Mouse (Mus musculus): ENCODE results near the gene Cep41.

DNA sequence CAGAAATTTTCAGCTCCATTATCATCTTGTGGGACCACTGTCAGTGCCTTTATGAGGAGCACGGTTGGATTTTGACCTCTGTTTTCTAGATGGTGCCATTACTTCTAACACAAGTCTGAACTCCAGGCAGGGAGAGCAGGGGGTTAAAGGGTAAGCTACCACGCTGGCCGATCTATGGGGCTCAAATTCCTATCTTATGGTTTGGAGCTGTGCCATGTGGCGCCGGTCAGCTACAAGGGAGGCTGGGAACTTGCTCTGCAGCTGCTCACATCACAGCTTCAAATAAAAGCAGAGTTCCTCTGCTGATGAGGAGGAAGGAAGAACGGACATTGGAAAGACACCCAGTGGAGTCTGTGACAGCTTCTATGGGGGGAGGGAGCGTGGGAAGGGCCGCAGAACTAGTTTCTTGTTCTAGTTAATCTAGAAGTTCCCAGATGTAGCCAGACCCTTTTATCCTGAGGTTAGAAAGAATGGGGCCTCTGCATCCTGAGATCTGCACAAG, 58.1 kb downstream of the Cep41 start:
- no peak for TF ChIP-seq CTCF (IDR thresholded peaks at IDR 0.05; ENCODE audit: extremely low read depth, insufficient read depth, insufficient read length, insufficient replicate concordance)
- TF ChIP-seq POLR2A (IDR thresholded peaks at IDR 0.05; ENCODE audit: low read depth, low read length), result no peak
